Mouse (Mus musculus) limb, embryonic 14.5 days (tissue): Measurements from ENCODE around the gene Abhd4. TPM values are rescaled to one million over a fixed set of nuclear protein-coding genes. Genes with fewer than 3 reads are reported as not detected.
A peak's percentile ranks its signal among the peaks of the same experiment; 100 is the strongest.

Experiments used
- ATAC-seq: fragments of 200-750 bp; cut with Nextera tagmentation; 2 replicates; pipeline ENCODE4 v1.8.0; 2017; ENCODE audit warnings: low read depth, moderate number of reproducible peaks, moderate TSS enrichment; ENCODE audit not compliant: low FRiP score
- DNase-seq: peaks from one replicate; pipeline ENCODE4 v3.0.0-alpha.2; 2015; ENCODE audit warnings: low spot score
- H3K27ac ChIP-seq: fragments of 300-500 bp; sonication (generic); replicated peaks from 2 replicates; pipeline ENCODE4 v1.5.1; 2014; ENCODE audit warnings: low read depth, mild to moderate bottlenecking, low read length, moderate library complexity, mixed read lengths
- H3K27me3 ChIP-seq: fragments of 300-500 bp; sonication (generic); 2 replicates; pipeline ENCODE4 v1.6.1; 2014; ENCODE audit warnings: low read length, mixed read lengths; ENCODE audit not compliant: control insufficient read depth, insufficient read depth
- H3K36me3 ChIP-seq: fragments of 300-500 bp; sonication (generic); 2 replicates; pipeline ENCODE4 v1.6.1; 2014; ENCODE audit warnings: mild to moderate bottlenecking, low read length, moderate library complexity, mixed read lengths; ENCODE audit not compliant: control insufficient read depth, insufficient read depth
- H3K4me1 ChIP-seq: fragments of 300-500 bp; sonication (generic); 2 replicates; pipeline ENCODE4 v1.6.1; 2014; ENCODE audit warnings: antibody characterized with exemption, low read length, mixed read lengths; ENCODE audit not compliant: control insufficient read depth, insufficient read depth
- H3K4me2 ChIP-seq: fragments of 300-500 bp; sonication (generic); replicated peaks from 2 replicates; pipeline ENCODE4 v1.6.1; 2014; ENCODE audit warnings: low read depth, mild to moderate bottlenecking, low read length, moderate library complexity; ENCODE audit not compliant: severe bottlenecking
- H3K4me3 ChIP-seq: fragments of 300-500 bp; sonication (generic); replicated peaks from 2 replicates; pipeline ENCODE4 v1.5.1; 2014; ENCODE audit warnings: low read length
- H3K9ac ChIP-seq: fragments of 300-500 bp; sonication (generic); 2 replicates; pipeline ENCODE4 v1.6.1; 2014; ENCODE audit warnings: mild to moderate bottlenecking, low read depth, low read length, moderate library complexity; ENCODE audit not compliant: severe bottlenecking
- H3K9me3 ChIP-seq: fragments of 300-500 bp; sonication (generic); 2 replicates; pipeline ENCODE4 v1.6.1; 2016; ENCODE audit warnings: low read length; ENCODE audit not compliant: control insufficient read depth
- POLR2A ChIP-seq: fragments of 200-500 bp; IDR thresholded peaks from 2 replicates; pipeline ENCODE4 v1.8.0; 2012; ENCODE audit warnings: inconsistent platforms, mild to moderate bottlenecking, moderate library complexity, borderline replicate concordance; ENCODE audit not compliant: insufficient read depth, insufficient read length; ENCODE audit errors: extremely low read depth
- WGBS: fragments of 180-500 bp; shearing (Covaris S2); extraction: QIAGEN DNeasy Blood & Tissue Kit; methylation state at CpG from one replicate; pipeline ENCODE4 v1.1.7; 2014; 5-methylcytosine and 5-hydroxymethylcytosine counted together
- polyA plus RNA-seq, 2 experiments: library from polyadenylated mRNA; depleted of rRNA in 1 of 2; stranded (reverse) in 1 of 2; unstranded in 1 of 2; fragments of >200 nt; fragmentation: Nextera tagmentation in 1 of 2; extraction: Ambion mirVana in 1 of 2; gene quantifications; 2 replicates each; pipeline versions ENCODE4 v1.2.1 to v1.2.3; 2012 to 2014

Abhd4 gene
- polyA plus RNA-seq (2012; rRNA removed) (27.7 and 31.9 TPM in 2 replicates), polyA plus RNA-seq (2014; fragmentation: Nextera tagmentation; extraction: Ambion mirVana) (58.4 and 58.7 TPM in 2 replicates)

DNA sequence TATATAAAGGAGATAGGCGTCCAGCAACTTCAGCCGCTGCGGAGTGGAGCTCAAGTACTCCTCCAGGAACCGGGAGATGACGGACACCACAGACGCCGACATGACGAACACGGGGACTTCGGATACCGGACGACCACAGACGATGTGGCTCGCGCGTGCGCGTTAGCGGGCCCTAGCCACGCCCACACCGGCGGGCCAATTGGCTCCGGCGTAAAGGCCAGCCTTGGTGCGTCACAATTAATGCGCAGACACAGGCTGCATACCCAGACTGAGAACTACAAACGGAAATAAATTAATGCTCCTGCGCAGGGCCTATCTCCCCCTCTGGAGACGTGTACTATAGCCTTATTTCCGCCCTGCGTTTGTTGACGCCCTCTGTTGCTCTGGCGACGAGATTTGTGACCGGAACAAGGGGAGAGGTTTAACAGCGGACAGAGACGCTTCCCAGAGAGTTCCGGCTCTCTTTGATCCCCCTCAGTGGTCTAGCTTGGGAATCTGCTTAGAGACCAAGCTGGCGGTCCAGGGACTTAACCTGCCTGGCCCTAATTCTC, at the start of gene Abhd4, which contains the start of gene Dad1:
Abhd4 (plus strand) TSS at position 448 of the 551 bp plus-strand sequence.
Dad1 (minus strand) TSS at position 364 of the 551 bp plus-strand sequence.
- H3K4me3 ChIP-seq, result peak within 1 kb of the TSS; percentile 82
- H3K36me3 ChIP-seq, result peaks cover under 1% of the 10 kb centered on the region; the same call in 1 of the 2 replicates
- H3K4me1 ChIP-seq, result peaks cover 17% of the 10 kb centered on the region
- peak within 1 kb of the TSS; percentile 78 for H3K9ac ChIP-seq
- ATAC-seq, result peak; percentile 100
- no peaks in the 10 kb centered on the region for H3K9me3 ChIP-seq
- no peaks in the 10 kb centered on the region for H3K27me3 ChIP-seq
- peak within 1 kb of the TSS; percentile 72 for H3K27ac ChIP-seq
- peak; percentile 99 for DNase-seq
- TF ChIP-seq POLR2A, result peak; percentile 84; the same call in 1 of the 2 replicates
- H3K4me2 ChIP-seq, result peak within 1 kb of the TSS; percentile 81
- under 1% methylated on average over 39 of the region's 39 CpGs for WGBS

DNA sequence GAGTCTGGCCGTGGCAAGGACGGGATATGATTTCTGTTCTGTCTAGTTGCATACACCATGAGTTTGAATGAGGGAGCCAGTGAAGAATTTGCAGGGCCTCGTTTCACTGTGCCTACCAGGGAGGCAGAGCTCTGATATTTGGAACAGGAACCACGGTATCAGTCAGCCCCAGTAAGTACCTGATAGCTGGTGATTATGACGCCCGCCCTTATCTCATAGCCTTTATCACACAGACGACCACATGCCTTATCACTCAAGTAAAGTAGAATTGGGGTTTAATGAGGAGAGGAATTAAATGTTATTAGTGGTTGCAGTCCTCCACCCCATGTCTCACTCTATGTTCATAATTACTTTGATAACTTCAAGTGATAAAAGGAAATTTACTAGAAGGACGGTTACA, 49.7 kb upstream of the Abhd4 start:
- Histone ChIP-seq H3K27me3 (no peaks in the 10 kb centered on the region), H3K36me3 (no peaks in the 10 kb centered on the region), H3K4me2 (no peak overlapping the region), H3K4me1 (0 out of 2 replicates have a peak, but pooled peaks cover 3% of the 10 kb centered on the region), H3K9ac (no peak overlapping the region), H3K27ac (no peak overlapping the region), H3K9me3 (no peaks in the 10 kb centered on the region), H3K4me3 (no peak overlapping the region)
- TF ChIP-seq POLR2A, result no peak
- DNase-seq (no peak), ATAC-seq (no peak)
- 83% methylated on average over 8 of the region's 8 CpGs for WGBS

DNA sequence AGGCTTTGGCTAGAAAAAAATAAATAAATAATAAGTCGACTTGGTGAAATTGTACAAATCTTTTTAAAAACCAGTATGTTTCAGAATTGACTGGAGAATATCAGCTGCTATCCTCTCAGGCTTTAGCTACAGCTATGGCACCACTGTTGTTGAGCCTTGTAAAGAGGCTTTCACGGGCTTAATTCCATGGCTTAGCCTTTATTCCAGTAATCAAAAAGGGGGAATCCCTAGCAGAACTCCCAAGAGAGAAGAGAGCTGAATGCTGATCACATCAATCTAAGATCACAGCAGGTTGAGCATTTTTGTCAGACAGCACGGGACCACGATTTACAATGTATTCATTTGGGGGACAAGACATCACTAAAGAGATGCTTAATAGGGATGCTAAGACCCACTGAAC, 49.2 kb upstream of the Abhd4 start:
- no peaks in the 10 kb centered on the region for H3K36me3 ChIP-seq

DNA sequence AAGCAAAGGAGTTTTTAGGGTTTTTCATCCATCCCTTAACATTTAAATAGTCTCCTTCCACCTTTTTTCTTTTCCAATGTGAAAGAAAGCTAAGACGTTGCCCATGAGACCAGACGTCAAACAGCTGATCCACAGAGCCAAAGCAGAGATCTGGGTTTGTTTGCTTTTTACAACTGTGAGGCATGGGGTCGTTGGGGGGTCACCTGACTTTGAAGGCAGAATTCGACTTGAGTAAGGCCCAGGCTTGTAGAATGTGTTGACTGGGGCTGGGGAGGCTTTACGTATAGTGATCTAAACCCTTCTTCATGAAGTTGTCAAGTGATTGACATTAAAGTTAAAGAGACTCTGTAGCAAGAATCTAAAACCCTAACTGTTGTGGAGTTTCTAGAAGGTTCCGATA, 48.1 kb upstream of the Abhd4 start:
- Histone ChIP-seq H3K4me3 (no peak overlapping the region), H3K27me3 (no peaks in the 10 kb centered on the region), H3K4me2 (no peak overlapping the region), H3K36me3 (no peaks in the 10 kb centered on the region), H3K27ac (no peak overlapping the region), H3K9me3 (no peaks in the 10 kb centered on the region), H3K4me1 (0 out of 2 replicates have a peak, but pooled peaks cover 3% of the 10 kb centered on the region), H3K9ac (no peak overlapping the region)
- DNase-seq (no peak), ATAC-seq (no peak)
- no peak for TF ChIP-seq POLR2A
- WGBS, result 31% methylated on average over 6 of the region's 6 CpGs

More for the DNA sequence above, 49.2 kb upstream of the Abhd4 start:
- no peak for TF ChIP-seq POLR2A
- H3K27me3 ChIP-seq, result no peaks in the 10 kb centered on the region
- no peak overlapping the region for H3K4me2 ChIP-seq
- H3K9me3 ChIP-seq, result no peaks in the 10 kb centered on the region
- no peak overlapping the region for H3K9ac ChIP-seq
- WGBS, result 78% methylated on average over 4 of the region's 4 CpGs
- H3K4me3 ChIP-seq, result no peak overlapping the region
- H3K4me1 ChIP-seq, result 0 out of 2 replicates have a peak, but pooled peaks cover 3% of the 10 kb centered on the region
- no peak overlapping the region for H3K27ac ChIP-seq
- DNase-seq (no peak), ATAC-seq (no peak)

DNA sequence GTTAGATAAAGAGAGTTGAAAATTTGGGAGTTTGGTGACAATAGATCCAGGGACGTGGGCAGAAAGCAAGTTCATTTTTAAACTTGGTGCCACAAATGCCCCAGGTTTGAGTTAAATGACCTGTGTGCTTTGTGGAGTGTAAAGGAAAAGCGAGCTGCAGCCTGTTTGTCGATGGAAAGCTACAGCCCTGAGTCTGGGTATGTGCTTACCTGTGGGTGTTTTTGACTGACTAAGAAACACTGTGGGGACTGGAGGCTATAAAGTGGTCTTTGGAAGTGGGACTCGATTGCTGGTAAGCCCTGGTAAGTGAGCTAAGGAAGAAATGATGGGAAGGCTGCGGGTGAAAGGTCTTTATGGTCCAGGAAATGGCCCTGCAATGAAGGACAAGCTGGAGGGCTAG, 47.7 kb upstream of the Abhd4 start:
- Histone ChIP-seq H3K4me2 (no peak overlapping the region), H3K9me3 (no peaks in the 10 kb centered on the region)

More for the DNA sequence above, 47.7 kb upstream of the Abhd4 start:
- WGBS, result 53% methylated on average over 5 of the region's 5 CpGs
- no peak for DNase-seq
- Histone ChIP-seq H3K4me3 (no peak overlapping the region), H3K27me3 (no peaks in the 10 kb centered on the region), H3K27ac (no peak overlapping the region), H3K4me1 (0 out of 2 replicates have a peak, but pooled peaks cover 3% of the 10 kb centered on the region), H3K9ac (no peak overlapping the region), H3K36me3 (no peaks in the 10 kb centered on the region)
- TF ChIP-seq POLR2A, result no peak
- ATAC-seq, result no peak
